Mouse (Mus musculus) intestine, embryonic 14.5 days (tissue): ENCODE data around the gene Musk. TPM values are rescaled to one million over a fixed set of nuclear protein-coding genes. Genes with fewer than 3 reads are reported as not detected.
A peak's percentile ranks its signal among the peaks of the same experiment; 100 is the strongest.

Source experiments
- ATAC-seq: fragments of 200-750 bp; cut with Nextera tagmentation; replicated peaks from 2 replicates; pipeline ENCODE4 v1.8.0; 2017; ENCODE audit warnings: low read depth, moderate number of reproducible peaks, moderate TSS enrichment, moderate library complexity; ENCODE audit not compliant: low FRiP score, low TSS enrichment
- DNase-seq: peaks from one replicate; pipeline ENCODE4 v3.0.0-alpha.2; 2018; ENCODE audit warnings: low spot score
- H3K27ac ChIP-seq: fragments of 300-500 bp; sonication (generic); 2 replicates; pipeline ENCODE4 v1.5.1; 2014; ENCODE audit warnings: low read depth, mild to moderate bottlenecking, control low read depth
- H3K27me3 ChIP-seq: fragments of 300-500 bp; sonication (generic); replicated peaks from 2 replicates; pipeline ENCODE4 v1.6.1; 2014; ENCODE audit warnings: low read length, control low read depth; ENCODE audit not compliant: control insufficient read depth, insufficient read depth
- H3K36me3 ChIP-seq: fragments of 300-500 bp; sonication (generic); 2 replicates; pipeline ENCODE4 v1.6.1; 2014; ENCODE audit warnings: low read length, control low read depth; ENCODE audit not compliant: control insufficient read depth, insufficient read depth
- H3K4me1 ChIP-seq: fragments of 300-500 bp; sonication (generic); replicated peaks from 2 replicates; pipeline ENCODE4 v1.6.1; 2014; ENCODE audit warnings: low read length, control low read depth, mixed read lengths; ENCODE audit not compliant: control insufficient read depth, insufficient read depth
- H3K4me2 ChIP-seq: fragments of 300-500 bp; sonication (generic); 2 replicates; pipeline ENCODE4 v1.6.1; 2014; ENCODE audit warnings: low read length
- H3K4me3 ChIP-seq: fragments of 300-500 bp; sonication (generic); 2 replicates; pipeline ENCODE4 v1.5.1; 2014; ENCODE audit warnings: low read depth, low read length, control low read depth, mixed read lengths
- H3K9ac ChIP-seq: fragments of 300-500 bp; sonication (generic); 2 replicates; pipeline ENCODE4 v1.6.1; 2014; ENCODE audit warnings: mild to moderate bottlenecking, low read length
- H3K9me3 ChIP-seq: fragments of 300-500 bp; sonication (generic); 2 replicates; pipeline ENCODE4 v1.6.1; 2016; ENCODE audit warnings: low read length, control low read depth; ENCODE audit not compliant: control insufficient read depth
- WGBS: fragments of 180-500 bp; shearing (Covaris S2); extraction: QIAGEN DNeasy Blood & Tissue Kit; methylation state at CpG from one replicate; pipeline ENCODE4 v1.1.7; 2014; 5-methylcytosine and 5-hydroxymethylcytosine counted together
- polyA plus RNA-seq: library from polyadenylated mRNA; unstranded; fragments of >200 nt; fragmentation: Nextera tagmentation; extraction: Ambion mirVana; gene quantifications from 2 replicates; pipeline ENCODE4 v1.2.1, GENCODE M21; 2014

The Musk gene
- polyA plus RNA-seq, 1 experiment from 2014 or later, result 0.20 TPM

DNA sequence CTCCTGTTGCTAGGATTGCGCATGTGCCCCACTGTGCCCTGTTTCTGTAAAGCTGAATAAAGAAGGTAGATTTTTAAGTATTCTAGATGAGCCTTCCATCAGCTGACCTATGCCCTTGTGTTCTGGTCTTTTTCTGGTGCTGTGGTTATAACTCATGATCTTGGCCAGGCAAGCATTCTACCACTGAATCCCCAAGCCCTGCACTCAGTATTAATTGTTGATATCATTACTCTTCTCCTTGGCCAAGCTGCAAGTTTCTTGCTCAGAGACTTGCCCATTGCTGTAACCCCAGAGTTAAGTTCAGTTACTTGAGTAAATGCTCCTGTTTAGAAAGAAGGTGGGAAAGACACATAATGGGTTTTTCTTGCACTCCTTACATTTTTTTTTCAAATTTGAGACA is 14.8 kb upstream of the Musk start:
- WGBS, result 82% methylated on average over 1 of the region's 1 CpGs
- peak; percentile 50 for DNase-seq
- Histone ChIP-seq H3K27me3 (no peaks in the 10 kb centered on the region), H3K27ac (no peak overlapping the region; the same call in 1 of the 2 replicates), H3K9ac (no peak overlapping the region), H3K36me3 (no peaks in the 10 kb centered on the region), H3K9me3 (no peaks in the 10 kb centered on the region), H3K4me2 (no peak overlapping the region), H3K4me1 (peaks cover 17% of the 10 kb centered on the region), H3K4me3 (no peak overlapping the region)
- no peak for ATAC-seq

DNA sequence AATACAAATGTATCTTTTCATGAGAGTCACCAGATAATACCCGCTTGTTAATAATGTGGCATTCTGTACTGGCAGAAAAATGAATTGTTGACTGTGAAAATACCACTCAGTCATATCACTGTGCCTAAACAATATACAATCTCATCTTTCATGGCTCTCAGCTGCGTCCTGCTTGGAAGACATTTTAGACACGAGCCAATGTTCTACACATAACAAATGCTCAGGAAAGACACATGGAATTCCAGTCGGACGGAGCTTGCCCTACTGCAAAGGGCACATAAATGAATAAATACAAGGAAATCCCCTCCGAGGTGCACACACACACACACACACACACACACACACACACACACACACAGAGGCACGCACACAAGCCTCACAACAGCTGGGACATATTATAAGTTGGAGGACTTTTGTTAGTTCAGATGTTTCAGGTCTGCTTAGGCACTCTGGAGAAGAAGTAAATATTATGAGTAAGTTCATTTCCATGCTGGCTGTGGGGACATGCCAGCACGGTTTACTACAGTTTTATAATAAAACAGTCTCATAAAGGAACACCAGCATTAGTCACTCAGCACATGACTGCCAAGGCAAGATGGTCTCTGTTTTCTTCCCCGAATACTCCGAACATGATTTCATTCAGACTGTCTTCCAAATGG is 14.1 kb upstream of the Musk start:
- H3K27me3 ChIP-seq, result no peaks in the 10 kb centered on the region
- H3K4me1 ChIP-seq, result peaks cover 17% of the 10 kb centered on the region
- no peak overlapping the region for H3K4me2 ChIP-seq
- H3K9ac ChIP-seq, result no peak overlapping the region
- H3K4me3 ChIP-seq, result no peak overlapping the region
- ATAC-seq (peak; percentile 60; the same call in 1 of the 2 replicates), DNase-seq (peak; percentile 53)
- peak overlapping the region; percentile 39 for H3K27ac ChIP-seq
- H3K36me3 ChIP-seq, result no peaks in the 10 kb centered on the region
- 27% methylated on average over 10 of the region's 10 CpGs for WGBS
- H3K9me3 ChIP-seq, result no peaks in the 10 kb centered on the region

DNA sequence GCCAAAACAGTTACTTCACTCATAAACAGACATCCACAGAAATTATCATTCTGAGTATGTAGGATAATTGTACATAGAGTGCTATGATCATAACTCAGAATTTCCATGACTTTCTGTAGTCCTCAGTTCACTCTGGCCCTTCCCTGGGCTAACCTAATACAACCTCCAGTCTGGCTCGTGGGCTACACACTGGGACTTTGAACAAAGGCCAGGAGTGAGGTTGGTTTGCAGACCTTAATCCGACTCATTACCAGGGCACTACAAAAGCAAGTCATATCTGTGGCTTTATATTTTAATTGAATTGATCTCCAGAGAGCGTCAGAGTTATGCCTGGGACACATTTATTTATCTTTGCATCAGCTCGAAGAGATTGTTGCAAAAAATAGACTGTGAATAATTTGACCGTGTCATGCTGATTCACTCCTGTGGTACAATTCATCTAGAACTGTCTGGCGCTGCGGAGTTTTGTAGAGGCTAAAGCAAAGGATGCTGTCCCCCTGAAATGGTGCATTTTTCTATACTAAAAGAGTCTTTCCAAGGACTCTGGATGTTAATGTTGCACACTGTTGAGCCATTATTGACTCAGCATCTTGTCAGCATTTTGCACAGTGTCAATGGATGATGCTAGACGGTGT is 10.4 kb upstream of the Musk start:
- Histone ChIP-seq H3K4me2 (no peak overlapping the region), H3K27ac (no peak overlapping the region), H3K36me3 (no peaks in the 10 kb centered on the region), H3K27me3 (no peaks in the 10 kb centered on the region), H3K9ac (no peak overlapping the region), H3K4me3 (no peak overlapping the region), H3K4me1 (peaks cover 14% of the 10 kb centered on the region), H3K9me3 (no peaks in the 10 kb centered on the region)
- DNase-seq (peak; percentile 35), ATAC-seq (no peak)
- WGBS, result 75% methylated on average over 8 of the region's 8 CpGs

DNA sequence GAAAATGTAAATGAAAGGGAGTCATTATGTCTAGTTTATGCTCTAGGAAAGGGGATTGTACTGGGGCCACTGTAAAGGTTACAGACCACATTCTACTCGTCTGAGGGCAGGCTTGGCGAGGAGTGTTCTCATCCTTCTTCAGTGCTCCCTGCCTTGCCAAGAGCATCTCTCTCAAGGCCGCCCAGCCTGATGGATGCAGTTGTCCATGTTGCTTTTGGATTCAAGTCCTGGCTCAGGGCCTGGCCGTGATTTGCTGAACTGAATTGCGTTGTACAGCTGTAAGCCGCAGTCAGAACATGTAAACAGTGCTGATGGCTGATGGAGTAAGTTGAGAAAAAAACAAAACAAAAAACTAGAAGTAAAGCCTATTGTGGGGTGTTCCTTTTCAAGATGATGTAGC is 7.4 kb upstream of the Musk start:
- no peaks in the 10 kb centered on the region for H3K4me1 ChIP-seq
- H3K4me2 ChIP-seq, result no peak overlapping the region
- no peak overlapping the region for H3K4me3 ChIP-seq
- H3K9me3 ChIP-seq, result no peaks in the 10 kb centered on the region
- H3K9ac ChIP-seq, result no peak overlapping the region
- 62% methylated on average over 6 of the region's 6 CpGs for WGBS
- no peaks in the 10 kb centered on the region for H3K27me3 ChIP-seq
- peak; percentile 50 for DNase-seq
- peak overlapping the region; percentile 44; the same call in 1 of the 2 replicates for H3K27ac ChIP-seq
- no peaks in the 10 kb centered on the region for H3K36me3 ChIP-seq
- ATAC-seq, result no peak

DNA sequence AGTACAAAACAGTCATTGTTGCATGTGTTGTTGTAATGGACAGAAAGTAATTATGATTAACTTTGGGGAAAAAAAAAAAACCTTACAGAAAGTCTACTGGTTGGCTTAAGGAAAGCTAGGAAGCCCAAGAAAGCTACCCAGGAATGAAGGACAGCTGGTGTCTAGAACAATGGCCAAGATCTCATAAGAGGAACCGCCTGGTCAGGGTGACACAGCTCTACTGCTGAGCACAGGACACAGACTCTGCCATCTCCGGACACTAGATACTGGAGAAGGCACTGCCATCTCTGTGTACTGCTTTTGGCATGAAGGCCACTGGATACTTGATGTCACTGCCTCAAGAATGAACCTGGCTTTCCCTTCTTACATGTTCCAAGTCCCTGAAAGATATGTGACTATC is 5.6 kb upstream of the Musk start:
- ATAC-seq (no peak), DNase-seq (peak; percentile 15)
- Histone ChIP-seq H3K4me1 (no peaks in the 10 kb centered on the region), H3K36me3 (no peaks in the 10 kb centered on the region), H3K27me3 (no peaks in the 10 kb centered on the region), H3K9me3 (no peaks in the 10 kb centered on the region), H3K4me3 (no peak overlapping the region), H3K4me2 (no peak overlapping the region), H3K27ac (no peak overlapping the region), H3K9ac (no peak overlapping the region)
- WGBS, result 93% methylated on average over 2 of the region's 2 CpGs

DNA sequence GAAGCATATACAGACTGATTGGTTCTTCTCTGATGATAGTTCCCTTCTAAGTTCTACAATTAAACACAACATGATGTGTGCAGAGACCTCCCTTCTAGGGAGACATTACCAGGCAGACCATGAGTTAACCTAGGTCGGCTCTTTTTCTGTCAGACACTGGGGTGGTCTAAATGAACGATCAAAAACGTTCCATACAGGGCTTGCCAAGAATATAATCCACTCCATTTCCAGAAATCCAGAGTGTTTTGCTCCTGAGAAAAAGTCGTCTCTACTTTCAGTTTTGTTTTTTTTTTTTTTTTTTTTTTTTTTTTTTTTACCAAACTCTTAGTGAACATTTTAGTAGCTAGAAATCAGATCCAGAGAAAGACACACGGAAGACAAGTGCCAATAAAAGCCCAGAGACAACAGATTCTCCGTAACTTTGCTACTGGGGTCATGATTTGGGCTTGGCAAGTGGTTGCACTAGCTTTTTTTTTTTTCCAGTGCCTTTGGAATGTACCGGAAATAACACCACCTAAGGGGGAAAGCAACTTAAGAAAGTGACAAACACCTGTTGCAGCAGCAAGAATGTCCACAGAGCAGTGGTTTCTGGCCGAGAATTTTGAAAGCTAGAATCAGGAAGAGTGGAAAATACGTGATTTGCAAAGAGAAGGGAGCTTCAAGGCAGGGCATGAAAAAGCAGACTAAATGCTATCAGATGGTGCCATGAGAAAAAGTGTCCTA is 769 bp downstream of the Musk start:
- Histone ChIP-seq H3K4me2 (no peak overlapping the region), H3K27me3 (no peaks in the 10 kb centered on the region), H3K9me3 (no peaks in the 10 kb centered on the region), H3K9ac (no peak overlapping the region), H3K27ac (no peak overlapping the region), H3K4me1 (peaks cover 5% of the 10 kb centered on the region; the same call in 1 of the 2 replicates), H3K36me3 (no peaks in the 10 kb centered on the region), H3K4me3 (no peak overlapping the region)
- WGBS, result 56% methylated on average over 9 of the region's 9 CpGs
- no peak for DNase-seq
- ATAC-seq, result no peak

DNA sequence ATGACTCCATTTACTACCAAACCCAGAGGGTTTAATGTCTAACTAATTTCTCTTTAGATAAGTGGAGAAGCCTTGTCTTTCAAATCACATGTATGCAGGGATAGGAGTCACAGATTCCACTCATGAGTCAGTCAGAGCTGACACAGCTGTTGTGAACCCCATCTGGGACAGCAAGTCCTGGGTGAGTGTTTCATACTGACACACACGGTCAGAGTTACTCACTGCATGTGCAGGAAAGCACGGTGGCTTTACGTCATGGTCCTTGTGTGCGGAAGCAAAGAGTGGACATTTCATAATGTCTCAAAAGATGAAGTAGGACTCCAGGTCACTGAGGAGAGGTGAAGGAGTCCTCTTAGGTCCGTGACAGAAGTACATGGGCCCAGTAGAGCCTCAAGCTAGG is 3.0 kb downstream of the Musk start:
- Histone ChIP-seq H3K9ac (no peak overlapping the region), H3K27me3 (no peaks in the 10 kb centered on the region), H3K27ac (no peak overlapping the region), H3K4me1 (peaks cover 5% of the 10 kb centered on the region; the same call in 1 of the 2 replicates), H3K4me3 (no peak overlapping the region), H3K36me3 (no peaks in the 10 kb centered on the region), H3K4me2 (no peak overlapping the region), H3K9me3 (no peaks in the 10 kb centered on the region)
- 68% methylated on average over 5 of the region's 5 CpGs for WGBS
- ATAC-seq (no peak), DNase-seq (peak; percentile 38)

DNA sequence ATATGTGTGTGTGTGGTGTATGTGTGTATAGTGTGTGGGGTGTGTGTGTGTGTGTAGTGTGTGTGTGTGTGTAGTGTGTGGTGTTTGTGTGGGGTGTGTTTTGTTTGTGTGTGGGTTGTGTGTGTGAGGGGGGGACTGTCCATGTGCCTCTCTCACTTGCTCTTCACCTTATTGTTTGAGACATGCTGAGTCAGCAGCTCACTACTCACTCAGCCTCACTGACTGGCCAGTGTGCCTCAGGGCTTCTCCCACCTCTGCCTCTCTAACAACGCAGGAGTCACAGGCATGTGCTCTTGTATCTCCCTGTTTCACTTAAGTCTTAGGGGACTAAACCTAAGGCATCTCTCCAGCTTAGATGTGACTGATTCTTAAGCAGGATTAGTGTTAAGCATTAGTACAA is 6.1 kb downstream of the Musk start:
- Histone ChIP-seq H3K4me2 (no peak overlapping the region), H3K36me3 (no peaks in the 10 kb centered on the region), H3K9me3 (no peaks in the 10 kb centered on the region), H3K4me1 (no peaks in the 10 kb centered on the region; the same call in 1 of the 2 replicates), H3K9ac (no peak overlapping the region), H3K27me3 (no peaks in the 10 kb centered on the region), H3K4me3 (no peak overlapping the region), H3K27ac (no peak overlapping the region)
- DNase-seq (no peak), ATAC-seq (no peak)
- WGBS, result 27% methylated on average over 1 of the region's 1 CpGs
